Mouse (Mus musculus): ENCODE data around the gene Astn2. TPM values are rescaled to one million over a fixed set of nuclear protein-coding genes. Genes with fewer than 3 reads are reported as not detected.

Gene Astn2
- total RNA-seq, 2 experiments from 2014 or later, result 1.7 to 1.9 TPM

- intact Hi-C loops (cut with DNase I), result no loop called here
- DNase-seq, result no peak
Observed at GRCm38 (mm10) chr4:65773368-65774010, 630.9 kb downstream of the Astn2 start.

GRCm38 (mm10) chr4:65770952-65771351, 633.5 kb downstream of the Astn2 start:
- DNase-seq, result no peak
- intact Hi-C loops (cut with DNase I), result no loop called here

- intact Hi-C loops (cut with DNase I), result no loop called here
- DNase-seq, result no peak
Observed at GRCm38 (mm10) chr4:65767919-65768318, 636.5 kb downstream of the Astn2 start.

GRCm38 (mm10) chr4:65767431-65767830, 637.0 kb downstream of the Astn2 start:
- DNase-seq, result no peak
- intact Hi-C loops (cut with DNase I), result no loop called here

GRCm38 (mm10) chr4:65765312-65765711, 639.1 kb downstream of the Astn2 start:
- intact Hi-C loops (cut with DNase I), result no loop called here
- DNase-seq, result no peak

- DNase-seq, result no peak
- intact Hi-C loops (cut with DNase I), result no loop called here
Observed at GRCm38 (mm10) chr4:65764275-65764674, 640.1 kb downstream of the Astn2 start.

- intact Hi-C loops (cut with DNase I), result no loop called here
- DNase-seq, result no peak
Observed at GRCm38 (mm10) chr4:65763823-65764222, 640.6 kb downstream of the Astn2 start.

GRCm38 (mm10) chr4:65762116-65762515, 642.3 kb downstream of the Astn2 start:
- DNase-seq, result no peak
- intact Hi-C loops (cut with DNase I), result no loop called here

- no peak for DNase-seq
- intact Hi-C loops (cut with DNase I), result no loop called here
Observed at GRCm38 (mm10) chr4:65761658-65762057, 642.8 kb downstream of the Astn2 start.

GRCm38 (mm10) chr4:65758875-65759201, 645.6 kb downstream of the Astn2 start:
- DNase-seq, result no peak
- intact Hi-C loops (cut with DNase I), result no loop called here

GRCm38 (mm10) chr4:65758174-65758874, 646.1 kb downstream of the Astn2 start:
- no peak for DNase-seq
- intact Hi-C loops (cut with DNase I), result no loop called here

GRCm38 (mm10) chr4:65752941-65753340, 651.5 kb downstream of the Astn2 start:
- DNase-seq, result no peak
- intact Hi-C loops (cut with DNase I), result no loop called here

- DNase-seq, result no peak
- intact Hi-C loops (cut with DNase I), result no loop called here
Observed at GRCm38 (mm10) chr4:65744788-65745187, 659.6 kb downstream of the Astn2 start.

- DNase-seq, result no peak
- intact Hi-C loops (cut with DNase I), result no loop called here
Observed at GRCm38 (mm10) chr4:65744088-65744610, 660.3 kb downstream of the Astn2 start.

GRCm38 (mm10) chr4:65743160-65743691, 661.2 kb downstream of the Astn2 start:
- intact Hi-C loops (cut with DNase I), result no loop called here
- DNase-seq, result no peak

GRCm38 (mm10) chr4:65724414-65724813, 680.0 kb downstream of the Astn2 start:
- DNase-seq, result no peak
- intact Hi-C loops (cut with DNase I), result no loop called here

- no peak for DNase-seq
- intact Hi-C loops (cut with DNase I), result no loop called here
Observed at GRCm38 (mm10) chr4:65719610-65720009, 684.8 kb downstream of the Astn2 start.

- intact Hi-C loops (cut with DNase I), result no loop called here
- no peak for DNase-seq
Observed at GRCm38 (mm10) chr4:65717899-65718298, 686.5 kb downstream of the Astn2 start.

GRCm38 (mm10) chr4:65716086-65716485, 688.3 kb downstream of the Astn2 start:
- intact Hi-C loops (cut with DNase I), result no loop called here
- no peak for DNase-seq

GRCm38 (mm10) chr4:65711678-65712077, 692.7 kb downstream of the Astn2 start:
- intact Hi-C loops (cut with DNase I), result no loop called here
- no peak for DNase-seq

GRCm38 (mm10) chr4:65710623-65711022, 693.8 kb downstream of the Astn2 start:
- intact Hi-C loops (cut with DNase I), result no loop called here
- DNase-seq, result no peak

GRCm38 (mm10) chr4:65701848-65702247, 702.6 kb downstream of the Astn2 start:
- no peak for DNase-seq
- intact Hi-C loops (cut with DNase I), result no loop called here

All from heart, postnatal 14 days (tissue).